Mouse (Mus musculus) testis, postnatal 10 days (tissue): ENCODE measurements around the gene Pou2f3.

ENCODE experiments used
- DNase-seq: peaks from one replicate; pipeline ENCODE4 v3.0.0; 2021; ENCODE audit warnings: low spot score

The Pou2f3 gene

GRCm38 (mm10) chr9:43108721-43109120, 101.4 kb downstream of the Pou2f3 start:
- DNase-seq = no peak

- no peak for DNase-seq
Measured at GRCm38 (mm10) chr9:43108081-43108480, 102.1 kb downstream of the Pou2f3 start.

- DNase-seq = no peak
Measured at GRCm38 (mm10) chr9:43107555-43107954, 102.6 kb downstream of the Pou2f3 start.

- DNase-seq = peak; percentile 60
Measured at GRCm38 (mm10) chr9:43107187-43107517, 103.0 kb downstream of the Pou2f3 start, which contains the start of gene Arhgef12. Gene Arhgef12 (minus strand): TSS chr9:43107239.

GRCm38 (mm10) chr9:43106426-43107186, 103.6 kb downstream of the Pou2f3 start:
- DNase-seq = peak; percentile 71

- DNase-seq = peak; percentile 97
Measured at GRCm38 (mm10) chr9:43105664-43106361, 104.4 kb downstream of the Pou2f3 start.

- DNase-seq = peak; percentile 70
Measured at GRCm38 (mm10) chr9:43104873-43105663, 105.1 kb downstream of the Pou2f3 start.

GRCm38 (mm10) chr9:43104526-43104872, 105.7 kb downstream of the Pou2f3 start:
- DNase-seq = no peak

GRCm38 (mm10) chr9:43103675-43104299, 106.4 kb downstream of the Pou2f3 start:
- DNase-seq = no peak

- no peak for DNase-seq
Measured at GRCm38 (mm10) chr9:43102931-43103330, 107.2 kb downstream of the Pou2f3 start.

- no peak for DNase-seq
Measured at GRCm38 (mm10) chr9:43101936-43102595, 108.1 kb downstream of the Pou2f3 start.

- no peak for DNase-seq
Measured at GRCm38 (mm10) chr9:43098922-43099321, 111.2 kb downstream of the Pou2f3 start.

- DNase-seq = no peak
Measured at GRCm38 (mm10) chr9:43097801-43098557, 112.2 kb downstream of the Pou2f3 start.

GRCm38 (mm10) chr9:43096337-43096736, 113.8 kb downstream of the Pou2f3 start:
- no peak for DNase-seq

- no peak for DNase-seq
Measured at GRCm38 (mm10) chr9:43094828-43095227, 115.3 kb downstream of the Pou2f3 start.

GRCm38 (mm10) chr9:43093803-43094202, 116.4 kb downstream of the Pou2f3 start:
- no peak for DNase-seq

GRCm38 (mm10) chr9:43085686-43086285, 124.4 kb downstream of the Pou2f3 start:
- no peak for DNase-seq

- no peak for DNase-seq
Measured at GRCm38 (mm10) chr9:43084496-43085362, 125.4 kb downstream of the Pou2f3 start.

GRCm38 (mm10) chr9:43083441-43084055, 126.6 kb downstream of the Pou2f3 start:
- DNase-seq = no peak
